Mouse (Mus musculus): ENCODE measurements around the gene Stk40.

Stk40 gene

GRCm38 (mm10) chr4:126115411-126115810 lies 11.7 kb downstream of the Stk40 start:
- in situ Hi-C loops (cut with MboI; ENCODE audit: low pct_unique_long_range_greater_than_20kb in 1 of 2, low sequenced_read_pairs in 2 of 2, unreplicated experiment in 1 of 2), result no loop called here

- in situ Hi-C loops (cut with MboI; ENCODE audit: low pct_unique_long_range_greater_than_20kb in 1 of 2, low sequenced_read_pairs in 2 of 2, unreplicated experiment in 1 of 2), result no loop called here
Observed at GRCm38 (mm10) chr4:126115871-126116521, 12.2 kb downstream of the Stk40 start.

- in situ Hi-C loops (cut with MboI; ENCODE audit: low pct_unique_long_range_greater_than_20kb in 1 of 2, low sequenced_read_pairs in 2 of 2, unreplicated experiment in 1 of 2), result no loop called here
Observed at GRCm38 (mm10) chr4:126117116-126117515, 13.4 kb downstream of the Stk40 start.

- in situ Hi-C loops (cut with MboI; ENCODE audit: low pct_unique_long_range_greater_than_20kb in 1 of 2, low sequenced_read_pairs in 2 of 2, unreplicated experiment in 1 of 2), result no loop called here
Observed at GRCm38 (mm10) chr4:126118651-126119050, 14.9 kb downstream of the Stk40 start.

- in situ Hi-C loops (cut with MboI; ENCODE audit: low pct_unique_long_range_greater_than_20kb in 1 of 2, low sequenced_read_pairs in 2 of 2, unreplicated experiment in 1 of 2), result no loop called here
Observed at GRCm38 (mm10) chr4:126119051-126119450, 15.3 kb downstream of the Stk40 start.

GRCm38 (mm10) chr4:126120052-126120451 lies 16.3 kb downstream of the Stk40 start:
- in situ Hi-C loops (cut with MboI; ENCODE audit: low pct_unique_long_range_greater_than_20kb in 1 of 2, low sequenced_read_pairs in 2 of 2, unreplicated experiment in 1 of 2), result no loop called here

GRCm38 (mm10) chr4:126120506-126120905 lies 16.7 kb downstream of the Stk40 start:
- in situ Hi-C loops (cut with MboI; ENCODE audit: low pct_unique_long_range_greater_than_20kb in 1 of 2, low sequenced_read_pairs in 2 of 2, unreplicated experiment in 1 of 2), result no loop called here

- in situ Hi-C loops (cut with MboI; ENCODE audit: low pct_unique_long_range_greater_than_20kb in 1 of 2, low sequenced_read_pairs in 2 of 2, unreplicated experiment in 1 of 2), result no loop called here
Observed at GRCm38 (mm10) chr4:126123309-126124040, 19.7 kb downstream of the Stk40 start.

GRCm38 (mm10) chr4:126130502-126130901 lies 26.7 kb downstream of the Stk40 start:
- in situ Hi-C loops (cut with MboI; ENCODE audit: low pct_unique_long_range_greater_than_20kb in 1 of 2, low sequenced_read_pairs in 2 of 2, unreplicated experiment in 1 of 2), result no loop called here

GRCm38 (mm10) chr4:126131290-126132121 lies 27.7 kb downstream of the Stk40 start:
- in situ Hi-C loops (cut with MboI; ENCODE audit: low pct_unique_long_range_greater_than_20kb in 1 of 2, low sequenced_read_pairs in 2 of 2, unreplicated experiment in 1 of 2), result no loop called here

GRCm38 (mm10) chr4:126132636-126133264 lies 29.0 kb downstream of the Stk40 start:
- in situ Hi-C loops (cut with MboI; ENCODE audit: low pct_unique_long_range_greater_than_20kb in 1 of 2, low sequenced_read_pairs in 2 of 2, unreplicated experiment in 1 of 2), result no loop called here

- in situ Hi-C loops (cut with MboI; ENCODE audit: low pct_unique_long_range_greater_than_20kb in 1 of 2, low sequenced_read_pairs in 2 of 2, unreplicated experiment in 1 of 2), result no loop called here
Observed at GRCm38 (mm10) chr4:126134236-126134635, 30.5 kb downstream of the Stk40 start.

GRCm38 (mm10) chr4:126134639-126135038 lies 30.9 kb downstream of the Stk40 start:
- in situ Hi-C loops (cut with MboI; ENCODE audit: low pct_unique_long_range_greater_than_20kb in 1 of 2, low sequenced_read_pairs in 2 of 2, unreplicated experiment in 1 of 2), result no loop called here

GRCm38 (mm10) chr4:126137773-126138172 lies 34.0 kb downstream of the Stk40 start:
- in situ Hi-C loops (cut with MboI; ENCODE audit: low pct_unique_long_range_greater_than_20kb in 1 of 2, low sequenced_read_pairs in 2 of 2, unreplicated experiment in 1 of 2), result no loop called here

GRCm38 (mm10) chr4:126141021-126141420 lies 37.3 kb downstream of the Stk40 start:
- in situ Hi-C loops (cut with MboI; ENCODE audit: low pct_unique_long_range_greater_than_20kb in 1 of 2, low sequenced_read_pairs in 2 of 2, unreplicated experiment in 1 of 2), result no loop called here

- in situ Hi-C loops (cut with MboI; ENCODE audit: low pct_unique_long_range_greater_than_20kb in 1 of 2, low sequenced_read_pairs in 2 of 2, unreplicated experiment in 1 of 2), result no loop called here
Observed at GRCm38 (mm10) chr4:126145396-126145795, 41.6 kb downstream of the Stk40 start.

GRCm38 (mm10) chr4:126146974-126147532 lies 43.3 kb downstream of the Stk40 start:
- in situ Hi-C loops (cut with MboI; ENCODE audit: low pct_unique_long_range_greater_than_20kb in 1 of 2, low sequenced_read_pairs in 2 of 2, unreplicated experiment in 1 of 2), result no loop called here

GRCm38 (mm10) chr4:126147533-126148160 lies 43.9 kb downstream of the Stk40 start, which contains the start of gene Eva1b:
Gene Eva1b, plus strand, starts transcription at chr4:126147744.
- in situ Hi-C loops (cut with MboI; ENCODE audit: low pct_unique_long_range_greater_than_20kb in 1 of 2, low sequenced_read_pairs in 2 of 2, unreplicated experiment in 1 of 2), result no loop called here
